Mouse (Mus musculus): Measurements from ENCODE around the gene Pik3ap1.

DNA sequence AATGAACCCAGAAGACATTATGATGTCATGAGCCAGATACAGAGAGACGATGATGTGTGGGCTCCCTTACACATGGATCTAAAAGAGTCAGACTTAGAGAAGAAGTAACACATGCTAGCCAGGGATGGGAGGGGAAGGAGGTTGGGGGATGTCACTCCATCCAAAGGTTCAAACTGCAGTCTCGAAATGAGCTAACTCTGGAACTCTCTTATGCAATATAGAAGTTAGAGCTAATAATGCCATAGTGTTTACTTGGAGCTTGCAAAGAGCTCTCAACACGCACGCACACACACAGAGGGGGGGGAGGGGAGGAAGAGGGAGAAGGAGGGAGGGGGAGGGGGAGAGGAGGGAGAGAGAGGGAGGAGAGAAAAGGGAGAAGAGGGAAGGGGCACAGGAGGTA is 13.5 kb downstream of the Pik3ap1 start:
- TF ChIP-seq EP300 (optimal IDR thresholded peaks at IDR 0.05): no peak
- no peak for TF ChIP-seq CTCF (IDR thresholded peaks at IDR 0.05; ENCODE audit: low read depth)

All from stomach, postnatal 0 days (tissue).